Mouse (Mus musculus): ENCODE measurements around the gene Gga3. TPM values are rescaled to one million over a fixed set of nuclear protein-coding genes. Genes with fewer than 3 reads are reported as not detected.

Gene Gga3
- polyA plus RNA-seq, 1 experiment from 2014 or later = 38.1 TPM

- Histone ChIP-seq H3K9ac (no peak overlapping the region), H3K27me3 (replicated peaks) (no peaks in the 10 kb centered on the region), H3K4me3 (no peak overlapping the region), H3K4me1 (peaks cover 9% of the 10 kb centered on the region), H3K4me2 (no peak overlapping the region), H3K9me3 (no peaks in the 10 kb centered on the region), H3K36me3 (replicated peaks) (no peaks in the 10 kb centered on the region), H3K27ac (no peak overlapping the region)
- no peak for ATAC-seq (replicated peaks)
- WGBS = 85% methylated on average over 13 of the region's 13 CpGs
Observed at GRCm38 (mm10) chr11:115629734-115630531, 26.1 kb upstream of the Gga3 start.

- H3K9ac ChIP-seq = no peak overlapping the region
- H3K36me3 ChIP-seq (replicated peaks) = no peaks in the 10 kb centered on the region
- H3K4me3 ChIP-seq = peak overlapping the region; percentile 71
- peaks cover 9% of the 10 kb centered on the region for H3K4me1 ChIP-seq
- peak; percentile 41 for ATAC-seq (replicated peaks)
- WGBS = 50% methylated on average over 13 of the region's 13 CpGs
- peak overlapping the region; percentile 84 for H3K4me2 ChIP-seq
- 0 out of 2 replicates have a peak overlapping the region, but pooled peaks have one; percentile 63 for H3K27ac ChIP-seq
- no peaks in the 10 kb centered on the region for H3K27me3 ChIP-seq (replicated peaks)
- H3K9me3 ChIP-seq = no peaks in the 10 kb centered on the region
Observed at GRCm38 (mm10) chr11:115628465-115629101, 24.7 kb upstream of the Gga3 start.

- Histone ChIP-seq H3K36me3 (replicated peaks) (peaks cover 4% of the 10 kb centered on the region; the same call in 1 of the 2 replicates), H3K27ac (peak within 1 kb of the TSS; percentile 63), H3K9me3 (no peaks in the 10 kb centered on the region), H3K4me1 (peaks cover 9% of the 10 kb centered on the region), H3K4me3 (peak within 1 kb of the TSS; percentile 71), H3K4me2 (peak within 1 kb of the TSS; percentile 84), H3K27me3 (replicated peaks) (no peaks in the 10 kb centered on the region), H3K9ac (peak within 1 kb of the TSS; percentile 61)
- ATAC-seq (replicated peaks) = peak; percentile 99
- WGBS = under 1% methylated on average over 47 of the region's 47 CpGs
Observed at GRCm38 (mm10) chr11:115627705-115628464, 24.0 kb upstream of the Gga3 start, which contains the start of gene Slc25a19. TSS of gene Slc25a19 (minus strand) at chr11:115628295.

GRCm38 (mm10) chr11:115626824-115627616 is 23.2 kb upstream of the Gga3 start:
- Histone ChIP-seq H3K4me2 (peak overlapping the region; percentile 84), H3K27ac (no peak overlapping the region), H3K9ac (peak overlapping the region; percentile 61), H3K9me3 (no peaks in the 10 kb centered on the region), H3K4me3 (peak overlapping the region; percentile 71), H3K27me3 (replicated peaks) (no peaks in the 10 kb centered on the region), H3K36me3 (replicated peaks) (peaks cover 12% of the 10 kb centered on the region; the same call in 1 of the 2 replicates), H3K4me1 (peaks cover 9% of the 10 kb centered on the region)
- ATAC-seq (replicated peaks) = no peak
- WGBS = 59% methylated on average over 11 of the region's 11 CpGs

- H3K27me3 ChIP-seq (replicated peaks) = no peaks in the 10 kb centered on the region
- no peak overlapping the region for H3K4me2 ChIP-seq
- ATAC-seq (replicated peaks) = no peak
- no peak overlapping the region for H3K9ac ChIP-seq
- no peak overlapping the region for H3K27ac ChIP-seq
- H3K4me3 ChIP-seq = no peak overlapping the region
- 84% methylated on average over 9 of the region's 9 CpGs for WGBS
- peaks cover 9% of the 10 kb centered on the region for H3K4me1 ChIP-seq
- no peaks in the 10 kb centered on the region for H3K9me3 ChIP-seq
- peaks cover 17% of the 10 kb centered on the region; the same call in 1 of the 2 replicates for H3K36me3 ChIP-seq (replicated peaks)
Observed at GRCm38 (mm10) chr11:115625877-115626276, 22.0 kb upstream of the Gga3 start.

- Histone ChIP-seq H3K4me1 (peaks cover 9% of the 10 kb centered on the region), H3K9me3 (no peaks in the 10 kb centered on the region), H3K4me2 (no peak overlapping the region), H3K27me3 (replicated peaks) (no peaks in the 10 kb centered on the region), H3K4me3 (no peak overlapping the region), H3K27ac (no peak overlapping the region), H3K9ac (no peak overlapping the region), H3K36me3 (replicated peaks) (peaks cover 30% of the 10 kb centered on the region)
- 73% methylated on average over 9 of the region's 9 CpGs for WGBS
- ATAC-seq (replicated peaks) = no peak
Observed at GRCm38 (mm10) chr11:115623487-115624070, 19.7 kb upstream of the Gga3 start.

- Histone ChIP-seq H3K27ac (no peak overlapping the region), H3K4me1 (no peaks in the 10 kb centered on the region), H3K4me3 (no peak overlapping the region), H3K9ac (no peak overlapping the region), H3K27me3 (replicated peaks) (0 out of 2 replicates have a peak, but pooled peaks cover 3% of the 10 kb centered on the region), H3K9me3 (no peaks in the 10 kb centered on the region), H3K4me2 (no peak overlapping the region), H3K36me3 (replicated peaks) (peaks cover 40% of the 10 kb centered on the region)
- ATAC-seq (replicated peaks) = no peak
- 97% methylated on average over 7 of the region's 7 CpGs for WGBS
Observed at GRCm38 (mm10) chr11:115619949-115620348, 16.1 kb upstream of the Gga3 start.

GRCm38 (mm10) chr11:115618732-115619516 is 15.1 kb upstream of the Gga3 start:
- no peaks in the 10 kb centered on the region for H3K9me3 ChIP-seq
- no peaks in the 10 kb centered on the region for H3K4me1 ChIP-seq
- H3K27ac ChIP-seq = no peak overlapping the region
- no peak overlapping the region for H3K4me3 ChIP-seq
- H3K9ac ChIP-seq = no peak overlapping the region
- 87% methylated on average over 16 of the region's 16 CpGs for WGBS
- H3K36me3 ChIP-seq (replicated peaks) = peaks cover 40% of the 10 kb centered on the region
- no peak overlapping the region for H3K4me2 ChIP-seq
- 0 out of 2 replicates have a peak, but pooled peaks cover 11% of the 10 kb centered on the region for H3K27me3 ChIP-seq (replicated peaks)
- ATAC-seq (replicated peaks) = no peak

- ATAC-seq (replicated peaks) = no peak
- Histone ChIP-seq H3K4me2 (no peak overlapping the region), H3K9ac (no peak overlapping the region), H3K27ac (no peak overlapping the region), H3K36me3 (replicated peaks) (peaks cover 37% of the 10 kb centered on the region), H3K27me3 (replicated peaks) (peaks cover 17% of the 10 kb centered on the region; the same call in 1 of the 2 replicates), H3K4me3 (no peak overlapping the region), H3K9me3 (no peaks in the 10 kb centered on the region), H3K4me1 (peaks cover 6% of the 10 kb centered on the region; the same call in 1 of the 2 replicates)
- WGBS = 88% methylated on average over 2 of the region's 2 CpGs
Observed at GRCm38 (mm10) chr11:115618001-115618400, 14.2 kb upstream of the Gga3 start.

GRCm38 (mm10) chr11:115616893-115617292 is 13.0 kb upstream of the Gga3 start:
- 88% methylated on average over 6 of the region's 6 CpGs for WGBS
- H3K4me3 ChIP-seq = no peak overlapping the region
- peaks cover 17% of the 10 kb centered on the region; the same call in 1 of the 2 replicates for H3K27me3 ChIP-seq (replicated peaks)
- no peak overlapping the region for H3K27ac ChIP-seq
- peaks cover 14% of the 10 kb centered on the region for H3K4me1 ChIP-seq
- no peak overlapping the region for H3K4me2 ChIP-seq
- H3K9me3 ChIP-seq = no peaks in the 10 kb centered on the region
- no peak overlapping the region for H3K9ac ChIP-seq
- ATAC-seq (replicated peaks) = no peak
- H3K36me3 ChIP-seq (replicated peaks) = peaks cover 28% of the 10 kb centered on the region; the same call in 1 of the 2 replicates
